Mouse (Mus musculus): ENCODE measurements around the gene Stk31.

DNA sequence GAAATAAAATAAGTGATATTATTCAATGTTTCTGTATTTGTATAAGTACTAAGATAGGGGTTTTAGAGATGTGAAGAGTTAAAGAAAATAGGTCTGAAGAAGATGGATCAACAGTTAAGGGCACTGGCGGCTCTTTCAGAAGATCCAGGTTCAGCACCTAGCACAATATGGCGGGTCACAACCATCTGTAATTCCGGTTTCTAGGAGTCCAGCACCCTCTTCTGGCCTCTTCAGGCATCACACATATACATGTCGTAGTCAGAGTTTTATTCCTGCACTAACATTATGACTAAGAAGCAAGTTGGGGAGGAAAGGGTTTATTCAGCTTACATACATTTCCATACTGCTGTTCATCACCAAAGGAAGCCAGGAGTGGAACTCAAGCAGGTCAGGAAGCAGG lies 40.2 kb upstream of the Stk31 start:
- TF ChIP-seq CTCF (conservative IDR thresholded peaks at IDR 0.05; ENCODE audit: low read length), result peak; percentile 65
- no peak for TF ChIP-seq NANOG (IDR thresholded peaks at IDR 0.05; ENCODE audit: borderline replicate concordance, low read length)
